Mouse (Mus musculus) lung, embryonic 14.5 days (tissue): Measurements from ENCODE around the gene Tmigd3. TPM values are rescaled to one million over a fixed set of nuclear protein-coding genes. Genes with fewer than 3 reads are reported as not detected.

Source experiments
- ATAC-seq: fragments of 200-750 bp; cut with Nextera tagmentation; 2 replicates; pipeline ENCODE4 v1.8.0; 2017; ENCODE audit warnings: mild to moderate bottlenecking, moderate TSS enrichment, moderate library complexity; ENCODE audit not compliant: insufficient read depth
- DNase-seq: peaks from one replicate; pipeline ENCODE4 v3.0.0-alpha.2; 2015
- H3K27ac ChIP-seq: fragments of 300-500 bp; sonication (generic); 2 replicates; pipeline ENCODE4 v1.5.1; 2014; ENCODE audit warnings: low read depth, mild to moderate bottlenecking, moderate library complexity
- H3K27me3 ChIP-seq: fragments of 300-500 bp; sonication (generic); 2 replicates; pipeline ENCODE4 v1.6.1; 2014; ENCODE audit warnings: low read length, control low read depth; ENCODE audit not compliant: insufficient read depth
- H3K36me3 ChIP-seq: fragments of 300-500 bp; sonication (generic); 2 replicates; pipeline ENCODE4 v1.6.1; 2014; ENCODE audit warnings: control low read depth; ENCODE audit not compliant: insufficient read depth
- H3K4me1 ChIP-seq: fragments of 300-500 bp; sonication (generic); 2 replicates; pipeline ENCODE4 v1.6.1; 2014; ENCODE audit warnings: antibody characterized with exemption, control low read depth; ENCODE audit not compliant: insufficient read depth
- H3K4me2 ChIP-seq: fragments of 300-500 bp; sonication (generic); 2 replicates; pipeline ENCODE4 v1.6.1; 2014; ENCODE audit warnings: mild to moderate bottlenecking
- H3K4me3 ChIP-seq: fragments of 300-500 bp; sonication (generic); 2 replicates; pipeline ENCODE4 v1.5.1; 2014; ENCODE audit warnings: low read depth, low read length
- H3K9ac ChIP-seq: fragments of 300-500 bp; sonication (generic); 2 replicates; pipeline ENCODE4 v1.6.1; 2014
- H3K9me3 ChIP-seq: fragments of 300-500 bp; sonication (generic); 2 replicates; pipeline ENCODE4 v1.6.1; 2016; ENCODE audit warnings: low read depth, low read length, control low read depth
- CTCF ChIP-seq: IDR thresholded peaks from 2 replicates; pipeline ENCODE4 v1.5.1; 2016; ENCODE audit warnings: antibody characterized with exemption, low read depth
- WGBS: fragments of 180-500 bp; shearing (Covaris S2); extraction: QIAGEN DNeasy Blood & Tissue Kit; methylation state at CpG from one replicate; pipeline ENCODE4 v1.1.7; 2014; 5-methylcytosine and 5-hydroxymethylcytosine counted together
- polyA plus RNA-seq: library from polyadenylated mRNA; unstranded; fragments of >200 nt; fragmentation: Nextera tagmentation; extraction: Ambion mirVana; gene quantifications from 2 replicates; pipeline ENCODE4 v1.2.1, GENCODE M21; 2014

Tmigd3 gene
- polyA plus RNA-seq, 1 experiment from 2014 or later, result 0.22 TPM

DNA sequence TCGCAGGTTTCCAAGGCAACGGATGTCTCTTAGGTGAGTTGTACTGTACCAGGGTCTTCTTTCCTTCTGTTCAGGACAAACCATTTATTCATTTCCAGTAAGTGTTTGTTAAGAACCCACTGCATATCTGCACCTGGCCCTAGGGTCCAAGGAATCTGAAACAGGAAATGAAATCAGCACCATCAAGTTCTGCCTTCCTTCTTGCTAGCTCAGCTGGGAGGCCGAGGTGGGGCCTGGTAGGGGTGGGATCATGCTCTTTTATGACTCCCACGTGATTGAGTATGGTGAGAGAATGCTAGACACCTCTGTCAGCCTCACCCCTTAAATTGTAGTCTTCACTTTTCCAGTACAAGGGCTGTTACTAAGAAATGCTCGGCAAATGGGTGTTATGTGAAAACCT lies 13.2 kb upstream of the Tmigd3 start:
- Histone ChIP-seq H3K9ac (no peak overlapping the region), H3K27me3 (no peaks in the 10 kb centered on the region), H3K36me3 (no peaks in the 10 kb centered on the region), H3K4me3 (no peak overlapping the region), H3K27ac (no peak overlapping the region), H3K9me3 (no peaks in the 10 kb centered on the region), H3K4me2 (no peak overlapping the region), H3K4me1 (no peaks in the 10 kb centered on the region; the same call in 1 of the 2 replicates)
- DNase-seq (no peak), ATAC-seq (no peak)
- no peak for TF ChIP-seq CTCF
- WGBS, result 64% methylated on average over 5 of the region's 5 CpGs

- TF ChIP-seq CTCF, result no peak
- ATAC-seq (no peak), DNase-seq (peak; percentile 18)
- H3K4me2 ChIP-seq, result no peak overlapping the region
- no peaks in the 10 kb centered on the region for H3K27me3 ChIP-seq
- H3K4me3 ChIP-seq, result no peak overlapping the region
- no peak overlapping the region for H3K9ac ChIP-seq
- WGBS, result 40% methylated on average over 7 of the region's 7 CpGs
- H3K9me3 ChIP-seq, result no peaks in the 10 kb centered on the region
- peaks cover 7% of the 10 kb centered on the region; the same call in 1 of the 2 replicates for H3K4me1 ChIP-seq
- no peaks in the 10 kb centered on the region for H3K36me3 ChIP-seq
- H3K27ac ChIP-seq, result no peak overlapping the region
Measured at GRCm38 (mm10) chr3:105861747-105862366, 8.8 kb upstream of the Tmigd3 start.

GRCm38 (mm10) chr3:105864123-105864522 lies 6.6 kb upstream of the Tmigd3 start:
- WGBS, result 68% methylated on average over 1 of the region's 1 CpGs
- Histone ChIP-seq H3K4me3 (no peak overlapping the region), H3K4me2 (no peak overlapping the region), H3K27ac (no peak overlapping the region), H3K9ac (no peak overlapping the region), H3K9me3 (no peaks in the 10 kb centered on the region), H3K27me3 (no peaks in the 10 kb centered on the region), H3K4me1 (peaks cover 15% of the 10 kb centered on the region), H3K36me3 (no peaks in the 10 kb centered on the region)
- ATAC-seq, result no peak
- TF ChIP-seq CTCF, result no peak
- DNase-seq, result no peak

DNA sequence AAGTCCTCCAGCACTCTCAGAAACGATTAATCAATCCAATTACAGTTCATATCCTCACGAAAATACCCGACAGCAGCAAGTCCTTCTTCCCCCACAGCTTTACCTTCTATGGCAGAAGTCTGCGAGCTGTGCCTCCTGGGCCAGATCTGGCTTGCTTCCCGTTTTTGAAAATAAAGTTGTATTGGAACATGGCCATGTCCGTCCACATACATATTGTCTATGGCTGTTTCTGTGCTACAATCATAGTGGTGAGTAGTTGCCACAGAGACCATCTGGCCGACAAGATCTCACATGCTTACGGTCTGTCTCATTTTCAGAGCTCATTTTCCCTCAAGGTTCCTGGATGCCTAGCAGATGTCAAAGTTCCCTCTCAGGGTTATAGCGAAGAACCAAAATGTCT lies 5.6 kb upstream of the Tmigd3 start:
- no peak overlapping the region for H3K27ac ChIP-seq
- peak; percentile 58; the same call in 1 of the 2 replicates for ATAC-seq
- no peaks in the 10 kb centered on the region for H3K36me3 ChIP-seq
- no peak for TF ChIP-seq CTCF
- no peaks in the 10 kb centered on the region for H3K9me3 ChIP-seq
- H3K27me3 ChIP-seq, result no peaks in the 10 kb centered on the region
- no peak overlapping the region for H3K4me2 ChIP-seq
- no peak overlapping the region for H3K9ac ChIP-seq
- WGBS, result 48% methylated on average over 9 of the region's 9 CpGs
- peak; percentile 64 for DNase-seq
- peaks cover 15% of the 10 kb centered on the region for H3K4me1 ChIP-seq
- no peak overlapping the region for H3K4me3 ChIP-seq

GRCm38 (mm10) chr3:105868135-105868534 lies 2.6 kb upstream of the Tmigd3 start:
- DNase-seq (peak; percentile 72), ATAC-seq (no peak; the same call in 1 of the 2 replicates)
- Histone ChIP-seq H3K4me1 (peaks cover 18% of the 10 kb centered on the region), H3K9me3 (no peaks in the 10 kb centered on the region), H3K4me3 (no peak overlapping the region), H3K4me2 (no peak overlapping the region), H3K9ac (no peak overlapping the region), H3K27me3 (no peaks in the 10 kb centered on the region), H3K27ac (no peak overlapping the region), H3K36me3 (no peaks in the 10 kb centered on the region)
- 27% methylated on average over 2 of the region's 2 CpGs for WGBS
- TF ChIP-seq CTCF, result no peak

DNA sequence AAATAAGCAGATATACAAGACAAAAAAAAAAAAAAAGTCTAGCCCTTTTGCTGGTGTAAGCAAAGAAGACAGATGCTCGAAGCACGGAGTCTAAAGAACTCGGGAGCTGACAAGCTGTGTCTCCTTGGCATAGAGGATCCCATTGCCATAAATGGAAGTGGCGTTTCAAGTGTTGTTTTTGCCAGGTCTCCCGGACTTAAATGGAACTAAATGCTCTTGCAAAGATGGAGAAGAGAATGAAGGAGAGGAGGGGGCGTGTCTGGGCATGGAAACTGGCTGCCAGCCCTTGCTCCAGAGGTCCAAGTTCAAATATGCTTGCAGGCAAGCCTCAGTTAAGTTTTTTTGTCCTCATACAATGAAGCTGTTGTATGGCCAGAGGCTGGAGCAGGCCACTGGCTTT lies 1.3 kb downstream of the Tmigd3 start:
- Histone ChIP-seq H3K9me3 (no peaks in the 10 kb centered on the region), H3K36me3 (no peaks in the 10 kb centered on the region), H3K4me2 (peak overlapping the region; percentile 12; the same call in 1 of the 2 replicates), H3K4me1 (peaks cover 10% of the 10 kb centered on the region; the same call in 1 of the 2 replicates), H3K9ac (no peak overlapping the region), H3K4me3 (no peak overlapping the region), H3K27ac (peak overlapping the region; percentile 55), H3K27me3 (no peaks in the 10 kb centered on the region)
- 24% methylated on average over 6 of the region's 6 CpGs for WGBS
- TF ChIP-seq CTCF, result no peak
- DNase-seq, result peak; percentile 62
- ATAC-seq, result no peak

GRCm38 (mm10) chr3:105872579-105872978 lies 1.9 kb downstream of the Tmigd3 start:
- no peak overlapping the region for H3K9ac ChIP-seq
- H3K9me3 ChIP-seq, result no peaks in the 10 kb centered on the region
- peak overlapping the region; percentile 55 for H3K27ac ChIP-seq
- no peaks in the 10 kb centered on the region for H3K27me3 ChIP-seq
- DNase-seq (peak; percentile 42), ATAC-seq (no peak)
- TF ChIP-seq CTCF, result no peak
- H3K4me2 ChIP-seq, result peak overlapping the region; percentile 12; the same call in 1 of the 2 replicates
- H3K4me3 ChIP-seq, result no peak overlapping the region
- H3K4me1 ChIP-seq, result peaks cover 9% of the 10 kb centered on the region; the same call in 1 of the 2 replicates
- 22% methylated on average over 3 of the region's 3 CpGs for WGBS
- H3K36me3 ChIP-seq, result no peaks in the 10 kb centered on the region
